Mouse (Mus musculus) myocyte (in vitro differentiated cells): ENCODE measurements at regions not wholly inside any gene's neighbourhood (a gene's known extent, or its start where the extent isn't known, plus 50 kb on each side); places are given as distances from the start of the nearest gene placed in this dataset.

Experiments used
- CEBPB ChIP-seq: IDR thresholded peaks from 2 replicates; pipeline ENCODE4 v1.6.1; 2011; ENCODE audit warnings: mild to moderate bottlenecking, moderate library complexity; ENCODE audit not compliant: poor library complexity, insufficient read depth, severe bottlenecking
- POLR2AphosphoS2 ChIP-seq: IDR thresholded peaks from one replicate; pipeline ENCODE4 v1.6.1; 2011; ENCODE audit warnings: low read depth, control low read depth; ENCODE audit not compliant: insufficient read length

GRCm38 (mm10) chr2:19762996-19763395, 105.4 kb downstream of the Otud1 start:
- TF ChIP-seq POLR2AphosphoS2, result no peak
- TF ChIP-seq CEBPB, result no peak
